Mouse (Mus musculus): Measurements from ENCODE around the gene Trim10. TPM values are rescaled to one million over a fixed set of nuclear protein-coding genes. Genes with fewer than 3 reads are reported as not detected.

The Trim10 gene
- polyA plus RNA-seq, 1 experiment from 2014 or later, result 18.6 TPM

DNA sequence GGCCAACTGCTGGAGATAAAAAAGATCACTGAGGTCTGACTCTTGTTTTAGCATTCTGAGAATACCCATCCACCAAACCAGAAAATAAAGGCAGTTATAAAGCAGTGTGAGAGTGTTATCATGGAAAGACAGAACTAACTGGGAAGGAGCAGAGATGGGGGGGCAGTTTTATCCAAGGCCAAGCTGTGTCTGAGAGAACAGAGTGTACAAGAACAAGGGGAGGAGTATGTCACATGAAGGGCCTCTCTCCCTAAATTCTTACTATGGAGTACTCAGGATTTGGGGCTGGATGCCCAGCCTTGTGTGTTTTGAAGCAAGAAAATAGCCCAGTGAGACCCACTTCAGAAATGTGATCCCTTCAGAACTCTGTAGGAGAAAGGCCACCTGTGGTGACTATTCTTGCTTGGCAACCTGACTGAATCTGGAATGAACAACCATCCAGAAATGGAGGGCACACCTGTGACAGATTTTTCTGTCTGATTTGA is 28.4 kb upstream of the Trim10 start:
- 0 out of 2 replicates have a peak, but pooled peaks cover 2% of the 10 kb centered on the region for H3K36me3 ChIP-seq
- H3K27ac ChIP-seq, result no peak overlapping the region
- H3K9me3 ChIP-seq, result no peaks in the 10 kb centered on the region
- no peak overlapping the region for H3K4me3 ChIP-seq
- peaks cover 25% of the 10 kb centered on the region for H3K4me1 ChIP-seq
- DNase-seq (ENCODE audit: low spot score), result no peak
- no peaks in the 10 kb centered on the region for H3K27me3 ChIP-seq (ENCODE audit: insufficient read depth, poor library complexity, severe bottlenecking)

DNA sequence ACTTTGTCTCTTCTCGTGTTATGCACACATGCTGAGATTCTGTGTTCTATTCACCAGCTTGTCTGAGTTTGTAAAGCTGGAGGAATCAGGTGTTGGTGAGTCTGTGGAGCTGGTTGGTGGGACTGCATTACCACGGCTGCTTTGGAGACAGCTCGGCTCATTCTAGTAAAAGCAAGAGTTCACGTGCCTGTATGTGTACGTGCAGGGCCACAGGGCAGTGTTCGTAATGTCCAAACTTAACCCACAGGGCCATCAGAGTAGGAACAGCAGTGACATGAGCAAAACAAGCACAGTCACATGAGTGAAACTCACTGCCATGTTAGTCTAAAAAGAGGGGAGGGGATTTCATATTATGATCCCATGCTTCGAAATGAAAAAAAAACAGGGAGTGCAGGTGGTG is 25.7 kb upstream of the Trim10 start:
- no peaks in the 10 kb centered on the region for H3K9me3 ChIP-seq
- WGBS, result 72% methylated on average over 7 of the region's 7 CpGs
- no peak for DNase-seq (ENCODE audit: low spot score)
- peaks cover 17% of the 10 kb centered on the region for H3K4me1 ChIP-seq
- H3K36me3 ChIP-seq, result 0 out of 2 replicates have a peak, but pooled peaks cover 2% of the 10 kb centered on the region
- H3K27ac ChIP-seq, result no peak overlapping the region
- H3K27me3 ChIP-seq (ENCODE audit: insufficient read depth, poor library complexity, severe bottlenecking), result no peaks in the 10 kb centered on the region
- H3K4me3 ChIP-seq, result no peak overlapping the region

DNA sequence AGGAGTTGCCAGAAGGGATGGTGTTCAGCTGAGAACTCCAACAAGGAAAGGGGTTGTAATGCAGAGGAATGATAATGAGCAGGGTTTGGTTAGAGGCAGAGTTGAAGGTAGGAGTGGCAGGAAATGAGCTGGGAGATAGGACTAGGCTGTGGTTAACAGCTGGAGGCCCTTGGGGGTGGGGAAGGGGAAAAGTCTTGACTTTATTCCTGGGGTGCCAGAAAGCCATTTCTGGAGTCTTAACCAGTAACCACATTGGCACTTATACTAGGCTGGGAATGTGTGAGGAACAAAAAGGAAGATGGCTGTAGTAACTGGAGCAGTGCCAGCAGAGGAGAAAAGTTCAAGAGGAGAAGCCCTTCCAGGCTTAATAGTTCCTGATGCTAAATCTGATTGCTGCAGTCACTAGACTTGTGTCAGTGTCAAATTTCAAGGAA is 25.1 kb upstream of the Trim10 start:
- Histone ChIP-seq H3K27ac (peak overlapping the region; percentile 22; the same call in 1 of the 2 replicates), H3K36me3 (0 out of 2 replicates have a peak, but pooled peaks cover 2% of the 10 kb centered on the region)
- no peak for DNase-seq (ENCODE audit: low spot score)

DNA sequence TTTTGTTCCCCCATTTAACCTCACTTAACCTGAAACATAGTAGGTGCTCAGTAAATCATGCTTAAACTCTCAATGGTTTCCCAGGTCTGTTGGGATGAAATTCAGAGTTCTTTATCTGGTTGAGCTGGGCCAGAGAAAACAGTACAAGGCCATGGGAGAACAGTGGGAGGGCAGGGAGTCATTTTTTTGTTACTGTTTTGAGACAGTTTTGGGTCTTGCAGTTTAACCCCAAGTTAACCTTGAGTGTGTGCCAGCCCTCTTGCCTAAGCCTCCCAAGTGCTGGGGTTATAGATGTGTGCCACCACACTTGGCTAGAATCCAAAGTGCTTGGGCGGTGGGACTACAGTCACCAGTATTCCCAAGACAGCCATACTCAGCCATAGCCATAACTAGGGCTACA is 24.6 kb upstream of the Trim10 start:
- Histone ChIP-seq H3K4me3 (no peak overlapping the region), H3K36me3 (0 out of 2 replicates have a peak, but pooled peaks cover 2% of the 10 kb centered on the region), H3K27me3 (ENCODE audit: insufficient read depth, poor library complexity, severe bottlenecking) (no peaks in the 10 kb centered on the region), H3K9me3 (no peaks in the 10 kb centered on the region), H3K27ac (no peak overlapping the region), H3K4me1 (peaks cover 17% of the 10 kb centered on the region)
- no peak for DNase-seq (ENCODE audit: low spot score)
- 82% methylated on average over 1 of the region's 1 CpGs for WGBS

More for the DNA sequence above, 25.1 kb upstream of the Trim10 start:
- Histone ChIP-seq H3K4me1 (peaks cover 17% of the 10 kb centered on the region), H3K4me3 (no peak overlapping the region), H3K9me3 (no peaks in the 10 kb centered on the region), H3K27me3 (ENCODE audit: insufficient read depth, poor library complexity, severe bottlenecking) (no peaks in the 10 kb centered on the region)

DNA sequence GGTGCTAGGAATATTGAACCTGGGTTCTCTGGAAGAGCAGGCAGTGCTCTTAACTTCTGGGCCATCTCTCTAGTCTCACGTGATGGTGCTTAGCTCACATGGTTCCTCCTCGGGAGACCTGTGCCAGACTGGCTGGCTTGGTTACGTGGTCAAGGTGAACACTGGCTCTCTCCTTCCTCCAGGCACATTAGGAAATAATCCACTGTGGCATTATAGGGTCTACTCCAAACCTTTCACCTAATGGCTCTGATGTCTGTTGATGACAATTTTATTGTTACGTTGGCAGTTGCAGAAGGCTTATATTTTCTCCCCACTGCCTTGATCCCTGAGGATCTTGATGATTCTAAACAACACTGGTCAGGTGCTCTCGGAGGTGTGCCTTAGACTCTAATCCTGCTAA is 20.5 kb upstream of the Trim10 start:
- Histone ChIP-seq H3K27me3 (ENCODE audit: insufficient read depth, poor library complexity, severe bottlenecking) (no peaks in the 10 kb centered on the region), H3K36me3 (peaks cover 35% of the 10 kb centered on the region), H3K27ac (no peak overlapping the region), H3K4me3 (no peak overlapping the region), H3K4me1 (peaks cover 20% of the 10 kb centered on the region), H3K9me3 (no peaks in the 10 kb centered on the region)
- no peak for DNase-seq (ENCODE audit: low spot score)
- WGBS, result 81% methylated on average over 5 of the region's 5 CpGs

DNA sequence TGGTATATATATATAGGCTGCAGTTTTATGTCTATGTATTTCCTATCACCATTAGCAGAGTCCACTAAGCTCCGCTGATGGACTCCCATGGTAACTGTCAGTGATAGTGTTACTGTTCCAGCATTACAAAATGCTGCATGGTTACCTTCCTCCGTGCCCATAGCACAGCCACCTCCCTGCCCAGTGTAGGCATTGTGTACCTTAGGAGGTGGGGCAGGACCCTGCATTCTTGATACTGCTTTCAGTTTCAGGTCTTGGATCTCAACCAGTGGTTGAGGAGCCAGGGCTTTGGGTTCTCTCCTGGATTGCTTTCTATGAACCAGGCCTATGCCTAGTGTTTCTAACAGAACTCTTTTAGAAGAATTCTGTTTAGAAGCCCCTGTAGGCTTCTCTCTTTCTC is 19.4 kb upstream of the Trim10 start:
- 92% methylated on average over 2 of the region's 2 CpGs for WGBS

DNA sequence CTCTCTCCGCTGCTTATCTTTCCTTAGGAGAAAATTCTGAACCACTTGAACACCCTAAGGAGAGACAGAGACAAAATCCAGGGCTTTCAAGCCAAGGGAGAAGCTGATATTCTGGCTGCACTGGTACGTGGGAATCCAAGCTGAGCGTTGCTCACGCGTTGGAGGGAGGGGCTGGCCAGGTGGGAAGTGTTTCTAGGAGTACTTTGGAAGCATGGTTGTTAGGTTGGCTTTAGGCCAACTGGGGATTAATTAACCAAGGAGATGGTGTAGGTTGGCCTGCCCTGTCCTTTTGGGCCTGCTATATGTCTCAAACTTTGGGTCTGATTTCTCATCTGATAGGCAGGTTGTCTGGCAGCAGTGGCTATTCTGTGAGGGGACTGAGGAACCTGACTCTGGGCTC is 18.2 kb upstream of the Trim10 start:
- DNase-seq (ENCODE audit: low spot score), result no peak
- Histone ChIP-seq H3K4me1 (0 out of 2 replicates have a peak, but pooled peaks cover 12% of the 10 kb centered on the region), H3K36me3 (peaks cover 56% of the 10 kb centered on the region), H3K27ac (no peak overlapping the region), H3K9me3 (no peaks in the 10 kb centered on the region), H3K27me3 (ENCODE audit: insufficient read depth, poor library complexity, severe bottlenecking) (no peaks in the 10 kb centered on the region), H3K4me3 (no peak overlapping the region)
- 69% methylated on average over 5 of the region's 5 CpGs for WGBS

More for the DNA sequence above, 19.4 kb upstream of the Trim10 start:
- Histone ChIP-seq H3K4me3 (no peak overlapping the region), H3K9me3 (no peaks in the 10 kb centered on the region), H3K27ac (no peak overlapping the region), H3K4me1 (0 out of 2 replicates have a peak, but pooled peaks cover 14% of the 10 kb centered on the region), H3K27me3 (ENCODE audit: insufficient read depth, poor library complexity, severe bottlenecking) (no peaks in the 10 kb centered on the region), H3K36me3 (peaks cover 45% of the 10 kb centered on the region)
- no peak for DNase-seq (ENCODE audit: low spot score)

DNA sequence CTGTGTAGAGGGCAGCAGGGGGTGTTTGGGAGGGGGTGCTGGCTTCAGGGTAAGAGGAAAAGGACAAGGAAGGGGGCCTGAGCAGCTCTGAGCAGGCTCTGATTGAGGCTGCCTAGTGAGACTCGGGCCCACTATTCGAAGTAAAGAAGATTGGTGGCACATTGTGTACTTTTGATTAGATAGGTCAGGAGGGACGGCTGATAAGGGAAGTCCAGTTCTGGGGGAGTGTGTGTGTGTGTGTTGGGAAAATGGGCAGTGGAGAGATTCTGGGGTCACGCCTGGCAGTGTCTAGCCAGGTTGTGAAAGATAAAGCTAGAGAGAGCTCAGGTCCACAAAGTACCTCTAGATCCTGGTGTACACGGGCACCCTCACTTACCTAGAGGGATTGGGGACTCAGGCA is 17.7 kb upstream of the Trim10 start:
- Histone ChIP-seq H3K36me3 (peaks cover 60% of the 10 kb centered on the region), H3K27ac (no peak overlapping the region), H3K4me1 (0 out of 2 replicates have a peak, but pooled peaks cover 12% of the 10 kb centered on the region), H3K27me3 (ENCODE audit: insufficient read depth, poor library complexity, severe bottlenecking) (no peaks in the 10 kb centered on the region), H3K9me3 (no peaks in the 10 kb centered on the region), H3K4me3 (no peak overlapping the region)
- WGBS, result 48% methylated on average over 5 of the region's 5 CpGs
- DNase-seq (ENCODE audit: low spot score), result no peak

- no peaks in the 10 kb centered on the region for H3K27me3 ChIP-seq (ENCODE audit: insufficient read depth, poor library complexity, severe bottlenecking)
- H3K36me3 ChIP-seq, result peaks cover 88% of the 10 kb centered on the region
- WGBS, result 88% methylated on average over 3 of the region's 3 CpGs
- no peak overlapping the region for H3K4me3 ChIP-seq
- DNase-seq (ENCODE audit: low spot score), result no peak
- 0 out of 2 replicates have a peak, but pooled peaks cover 11% of the 10 kb centered on the region for H3K4me1 ChIP-seq
- no peak overlapping the region for H3K27ac ChIP-seq
- H3K9me3 ChIP-seq, result no peaks in the 10 kb centered on the region
Measured at GRCm38 (mm10) chr17:36855484-36855883, 13.9 kb upstream of the Trim10 start.

- H3K36me3 ChIP-seq, result peaks cover 81% of the 10 kb centered on the region
- 97% methylated on average over 4 of the region's 4 CpGs for WGBS
- no peaks in the 10 kb centered on the region for H3K27me3 ChIP-seq (ENCODE audit: insufficient read depth, poor library complexity, severe bottlenecking)
- 0 out of 2 replicates have a peak, but pooled peaks cover 3% of the 10 kb centered on the region for H3K4me1 ChIP-seq
- no peak for DNase-seq (ENCODE audit: low spot score)
- no peaks in the 10 kb centered on the region for H3K9me3 ChIP-seq
- no peak overlapping the region for H3K4me3 ChIP-seq
- no peak overlapping the region for H3K27ac ChIP-seq
Measured at GRCm38 (mm10) chr17:36856236-36856635, 13.1 kb upstream of the Trim10 start.

GRCm38 (mm10) chr17:36858181-36858580 is 11.2 kb upstream of the Trim10 start:
- Histone ChIP-seq H3K36me3 (peaks cover 64% of the 10 kb centered on the region), H3K9me3 (no peaks in the 10 kb centered on the region), H3K27me3 (ENCODE audit: insufficient read depth, poor library complexity, severe bottlenecking) (no peaks in the 10 kb centered on the region), H3K27ac (no peak overlapping the region), H3K4me3 (no peak overlapping the region), H3K4me1 (no peaks in the 10 kb centered on the region)
- 80% methylated on average over 3 of the region's 3 CpGs for WGBS
- DNase-seq (ENCODE audit: low spot score), result no peak

- WGBS, result 60% methylated on average over 2 of the region's 2 CpGs
- DNase-seq (ENCODE audit: low spot score), result no peak
Measured at GRCm38 (mm10) chr17:36861680-36862079, 7.7 kb upstream of the Trim10 start.

GRCm38 (mm10) chr17:36866719-36867527 is 2.5 kb upstream of the Trim10 start, which contains the start of gene Trim15:
Gene Trim15 (minus strand): TSS chr17:36867210.
- Histone ChIP-seq H3K27me3 (ENCODE audit: insufficient read depth, poor library complexity, severe bottlenecking) (peaks cover 42% of the 10 kb centered on the region), H3K4me3 (peak within 1 kb of the TSS; percentile 48), H3K9me3 (no peaks in the 10 kb centered on the region), H3K4me1 (peaks cover 9% of the 10 kb centered on the region), H3K27ac (no peak within 1 kb of the TSS; the same call in 1 of the 2 replicates), H3K36me3 (no peaks in the 10 kb centered on the region)
- 11% methylated on average over 29 of the region's 29 CpGs for WGBS
- DNase-seq (ENCODE audit: low spot score), result no peak

More at GRCm38 (mm10) chr17:36861680-36862079, 7.7 kb upstream of the Trim10 start:
- H3K36me3 ChIP-seq, result peaks cover 31% of the 10 kb centered on the region
- no peaks in the 10 kb centered on the region for H3K9me3 ChIP-seq
- H3K27ac ChIP-seq, result no peak overlapping the region
- peaks cover 19% of the 10 kb centered on the region for H3K27me3 ChIP-seq (ENCODE audit: insufficient read depth, poor library complexity, severe bottlenecking)
- H3K4me3 ChIP-seq, result no peak overlapping the region
- H3K4me1 ChIP-seq, result peaks cover 2% of the 10 kb centered on the region

Data from heart, embryonic 10.5 days (tissue).